Mouse (Mus musculus): Measurements from ENCODE around the gene Cox4i2. TPM values are rescaled to one million over a fixed set of nuclear protein-coding genes. Genes with fewer than 3 reads are reported as not detected.
A peak's percentile ranks its signal among the peaks of the same experiment; 100 is the strongest.

The Cox4i2 gene
- total RNA-seq (2021): 1 to 10 TPM; 4.9 to 5.6 TPM
- long read RNA-seq, experiment 1, partial matches to known transcripts: 0 of 2 reads
- long read RNA-seq, experiment 1, other reads (novel, unspliced or antisense): 0 of 2 reads
- long read RNA-seq, experiment 2: 0 reads

GRCm38 (mm10) chr2:152753944-152754711 is at the start of gene Cox4i2:
TSS of gene Cox4i2 (plus strand) at chr2:152754173.
- no peak for DNase-seq (ENCODE audit: low spot score in 2 of 2)

- DNase-seq (ENCODE audit: low spot score in 2 of 2): no peak
Measured at GRCm38 (mm10) chr2:152704256-152704605, 49.7 kb upstream of the Cox4i2 start.

GRCm38 (mm10) chr2:152704811-152705370 is 49.1 kb upstream of the Cox4i2 start:
- DNase-seq (ENCODE audit: low spot score in 2 of 2): no peak

DNA sequence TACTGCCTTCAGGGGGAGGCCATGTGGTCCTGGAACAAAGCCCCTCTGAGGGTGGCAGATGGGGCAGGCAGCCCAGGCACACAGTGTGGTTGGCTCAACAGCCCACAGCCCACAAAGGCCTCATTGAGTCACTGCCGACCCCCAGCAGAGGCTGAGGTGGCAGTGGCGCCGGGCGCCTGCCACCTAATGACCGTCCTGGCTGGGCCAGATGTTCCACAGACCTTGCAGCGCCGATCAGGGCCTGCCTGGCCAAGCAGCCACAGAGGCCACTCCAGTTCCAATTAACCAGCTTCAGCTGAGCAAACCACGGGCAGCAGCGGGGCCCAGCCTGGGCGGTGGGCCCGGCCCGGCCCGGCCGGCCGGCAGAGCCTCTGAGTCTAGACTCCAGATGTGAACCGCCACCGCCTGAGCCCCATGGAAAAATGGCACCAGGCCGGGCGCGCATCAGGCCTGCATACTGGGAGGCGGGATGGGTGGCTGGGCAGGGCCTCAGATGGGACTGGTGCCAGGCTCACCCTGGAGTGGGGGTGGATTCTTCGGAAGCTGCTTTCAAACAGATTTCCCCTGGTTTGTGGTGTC is 47.9 kb upstream of the Cox4i2 start:
- peak; percentile 74 to 87 for DNase-seq (ENCODE audit: low spot score in 2 of 2)

- DNase-seq (ENCODE audit: low spot score in 2 of 2): no peak
Measured at GRCm38 (mm10) chr2:152707186-152707585, 46.8 kb upstream of the Cox4i2 start.

- peak; percentile 85 to 92 for DNase-seq (ENCODE audit: low spot score in 2 of 2)
Measured at GRCm38 (mm10) chr2:152707627-152708026, 46.3 kb upstream of the Cox4i2 start.

DNA sequence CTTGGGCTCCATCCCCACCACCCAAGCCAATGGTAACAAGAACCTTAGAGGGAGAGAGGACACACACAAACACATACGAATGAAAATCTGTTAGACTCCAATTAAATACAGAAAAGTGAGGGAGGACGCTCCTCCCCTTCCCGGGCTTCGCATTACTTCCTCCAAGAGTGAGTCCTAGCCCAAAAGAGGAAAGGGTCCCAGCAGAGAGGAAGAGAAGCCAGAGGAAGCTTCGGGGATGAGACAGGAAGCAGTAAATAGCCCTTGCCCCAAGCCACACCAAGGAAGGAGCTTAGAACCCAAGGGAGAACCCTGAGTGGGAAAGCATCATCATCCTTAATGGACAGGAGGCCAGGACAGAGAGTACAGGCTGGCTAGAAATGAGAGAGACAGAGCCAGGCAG is 44.9 kb upstream of the Cox4i2 start:
- no peak for DNase-seq (ENCODE audit: low spot score in 2 of 2)

GRCm38 (mm10) chr2:152716241-152716772 is 37.7 kb upstream of the Cox4i2 start:
- no peak for DNase-seq (ENCODE audit: low spot score in 2 of 2)

DNA sequence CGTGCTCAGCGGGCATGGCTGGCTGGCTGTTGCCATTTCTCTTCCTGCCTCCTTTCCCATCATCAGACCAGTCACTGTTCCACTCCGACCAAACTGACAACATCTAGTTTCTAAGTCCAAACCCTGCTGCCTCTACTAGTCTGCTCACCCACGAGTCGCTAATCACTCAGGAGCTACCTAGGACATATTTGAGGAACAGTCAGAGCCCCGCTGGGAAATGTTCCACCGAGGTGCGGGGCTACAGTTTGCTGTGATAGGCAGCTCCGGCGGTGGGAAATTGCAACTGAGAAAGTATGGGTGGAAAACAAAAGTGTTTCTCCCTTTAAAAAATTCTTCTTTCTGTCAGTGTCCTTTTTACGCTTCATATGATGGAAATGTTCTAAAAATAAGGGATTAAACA is 36.3 kb upstream of the Cox4i2 start:
- no peak for DNase-seq (ENCODE audit: low spot score in 2 of 2)

DNA sequence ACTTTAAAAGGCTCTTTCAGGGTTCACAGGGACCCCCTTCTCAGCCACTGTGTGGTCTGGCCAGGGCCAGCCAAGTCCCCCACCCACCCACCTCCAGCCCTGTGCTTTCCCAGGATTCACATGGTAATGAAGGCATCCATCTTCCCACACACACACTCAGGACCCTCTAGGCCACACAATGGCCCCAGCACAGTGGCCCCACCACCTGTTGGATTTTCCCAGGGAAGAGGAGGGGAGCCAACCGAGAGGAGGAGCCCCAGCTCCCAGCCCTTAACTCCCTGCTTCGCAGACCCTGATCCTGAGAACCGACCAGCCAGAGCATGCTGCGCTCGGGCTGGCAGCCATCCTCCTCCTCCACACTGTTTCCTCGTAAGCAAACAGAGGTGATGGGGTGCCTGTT is 35.9 kb upstream of the Cox4i2 start:
- no peak for DNase-seq (ENCODE audit: low spot score in 2 of 2)

- DNase-seq (ENCODE audit: low spot score in 2 of 2): peak in 1 of 2 experiments; percentile 58
Measured at GRCm38 (mm10) chr2:152723651-152724331, 30.2 kb upstream of the Cox4i2 start.

DNA sequence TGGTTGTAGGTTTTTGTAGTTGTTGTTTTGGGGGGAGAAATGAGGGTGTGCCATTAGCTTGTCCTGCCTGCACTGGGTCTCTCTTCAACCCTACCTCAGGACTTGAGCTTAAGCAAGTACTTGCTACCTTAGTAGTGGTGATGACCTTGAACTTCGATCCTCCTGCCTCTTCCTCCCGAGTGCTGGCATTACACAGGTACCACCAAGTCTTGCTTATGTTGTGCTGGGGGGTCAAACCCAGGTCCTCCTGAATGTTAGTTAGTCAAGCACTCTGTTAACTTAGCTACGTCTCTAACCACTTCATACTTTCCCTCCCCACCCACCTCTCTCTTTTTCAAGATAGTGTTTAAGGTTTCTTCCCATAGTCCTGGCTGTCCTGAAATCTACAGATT is 29.6 kb upstream of the Cox4i2 start:
- no peak for DNase-seq (ENCODE audit: low spot score in 2 of 2)

- DNase-seq (ENCODE audit: low spot score in 2 of 2): no peak
Measured at GRCm38 (mm10) chr2:152725178-152725750, 28.7 kb upstream of the Cox4i2 start.

DNA sequence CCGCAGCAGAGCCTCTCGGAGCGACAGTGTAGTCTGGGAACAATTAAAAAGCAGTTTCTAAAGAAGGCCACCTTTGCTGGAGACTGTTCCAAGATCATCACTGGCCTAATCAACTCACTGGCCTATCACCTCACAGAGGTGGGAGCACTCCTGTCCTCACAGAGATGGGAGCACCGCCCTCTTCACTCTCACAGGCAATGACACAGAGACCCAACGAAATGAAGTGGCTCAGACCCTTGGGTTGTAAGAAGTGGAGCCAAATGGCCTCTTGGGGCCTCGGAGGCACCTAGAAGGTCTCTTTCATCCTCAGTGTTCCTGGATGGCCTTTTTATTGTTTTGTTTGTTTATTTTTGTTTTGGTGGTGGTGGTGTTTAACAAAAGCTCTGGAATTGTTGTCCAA is 27.8 kb upstream of the Cox4i2 start:
- no peak for DNase-seq (ENCODE audit: low spot score in 2 of 2)

DNA sequence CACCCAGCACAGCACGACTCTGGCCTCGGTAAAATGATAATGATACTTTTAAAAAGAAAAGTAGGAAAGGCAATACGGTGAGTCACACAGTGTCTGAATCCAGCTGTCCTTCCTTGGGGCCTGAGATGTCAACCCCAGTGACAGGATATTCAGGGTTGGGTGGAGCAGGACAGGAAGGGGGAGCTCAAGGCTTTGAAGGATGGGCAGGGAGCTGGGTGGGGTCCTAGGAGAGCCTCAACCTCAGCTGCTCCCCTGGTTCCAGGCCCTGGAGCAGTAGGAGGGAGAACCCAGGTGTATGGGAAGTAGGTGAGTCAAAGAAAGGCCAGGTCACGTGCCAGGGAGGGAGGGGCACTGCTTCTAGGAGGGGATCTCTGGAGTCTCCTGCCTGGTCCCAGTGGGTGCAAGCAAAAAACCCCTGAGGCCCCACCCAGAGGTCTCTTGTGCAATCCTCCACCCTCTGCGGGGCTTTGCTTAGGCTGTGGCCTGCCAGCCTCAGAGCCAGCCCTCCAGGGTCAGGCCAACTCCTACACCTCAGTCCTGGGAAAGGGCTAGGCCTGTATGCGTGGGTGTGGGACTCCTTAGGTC is 27.1 kb upstream of the Cox4i2 start:
- no peak for DNase-seq (ENCODE audit: low spot score in 2 of 2)

GRCm38 (mm10) chr2:152727795-152728510 is 26.0 kb upstream of the Cox4i2 start:
- no peak for DNase-seq (ENCODE audit: low spot score in 2 of 2)

DNA sequence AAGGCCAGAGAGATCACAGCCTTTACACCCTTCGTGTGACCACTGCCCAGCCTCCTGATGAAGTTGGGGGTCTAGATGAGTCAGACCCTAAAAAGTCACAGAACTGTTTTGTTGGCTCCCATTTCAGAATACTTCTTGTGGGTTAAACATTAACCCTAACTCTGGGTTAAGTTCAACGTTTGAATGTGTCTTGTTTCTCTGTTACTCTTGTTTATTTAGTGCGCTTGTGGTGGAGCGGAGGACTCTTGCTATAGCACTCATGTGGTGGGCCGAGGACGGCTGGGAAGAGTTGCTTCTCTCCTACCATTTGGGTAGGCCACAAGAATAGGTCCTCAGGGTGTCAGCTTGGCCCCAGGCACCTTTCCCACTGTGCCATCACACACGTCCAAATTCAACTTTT is 25.4 kb upstream of the Cox4i2 start:
- no peak for DNase-seq (ENCODE audit: low spot score in 2 of 2)

- DNase-seq (ENCODE audit: low spot score in 2 of 2): no peak
Measured at GRCm38 (mm10) chr2:152729013-152729635, 24.8 kb upstream of the Cox4i2 start.

DNA sequence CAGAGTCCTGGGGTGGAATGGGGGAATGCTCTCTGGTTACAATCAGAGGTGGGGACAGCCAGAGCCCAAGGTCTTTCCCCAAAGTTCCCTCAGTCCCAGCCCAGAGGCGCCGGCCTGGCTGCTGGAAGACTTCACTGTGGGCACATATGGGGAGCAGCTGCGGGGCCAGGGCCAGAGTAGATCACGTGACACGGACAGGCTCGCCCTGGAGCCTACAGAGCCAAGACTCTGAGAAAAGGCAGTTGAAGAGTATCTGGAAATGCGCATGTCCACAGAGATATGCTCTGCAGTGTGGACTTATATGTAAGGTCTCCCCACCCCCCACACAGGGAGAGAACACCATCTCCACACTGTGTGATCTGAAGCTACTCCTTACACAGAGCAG is 24.3 kb upstream of the Cox4i2 start:
- DNase-seq (ENCODE audit: low spot score in 2 of 2): peak in 1 of 2 experiments; percentile 70

- no peak for DNase-seq (ENCODE audit: low spot score in 2 of 2)
Measured at GRCm38 (mm10) chr2:152733201-152733600, 20.8 kb upstream of the Cox4i2 start.
